Mouse (Mus musculus): ENCODE data around the gene Cdk5rap2. TPM values are rescaled to one million over a fixed set of nuclear protein-coding genes. Genes with fewer than 3 reads are reported as not detected.

The Cdk5rap2 gene
- 1 to 10 TPM; 5.4 TPM for total RNA-seq (2021)
- long read RNA-seq, experiment 1, partial matches to known transcripts: 1 of 1 reads
- long read RNA-seq, experiment 1, other reads (novel, unspliced or antisense): 0 of 1 reads
- long read RNA-seq, experiment 2, full-length matches to known transcripts: 2 of 6 reads
- long read RNA-seq, experiment 2, partial matches to known transcripts: 3 of 6 reads
- long read RNA-seq, experiment 2, other reads (novel, unspliced or antisense): 1 of 6 reads

DNA sequence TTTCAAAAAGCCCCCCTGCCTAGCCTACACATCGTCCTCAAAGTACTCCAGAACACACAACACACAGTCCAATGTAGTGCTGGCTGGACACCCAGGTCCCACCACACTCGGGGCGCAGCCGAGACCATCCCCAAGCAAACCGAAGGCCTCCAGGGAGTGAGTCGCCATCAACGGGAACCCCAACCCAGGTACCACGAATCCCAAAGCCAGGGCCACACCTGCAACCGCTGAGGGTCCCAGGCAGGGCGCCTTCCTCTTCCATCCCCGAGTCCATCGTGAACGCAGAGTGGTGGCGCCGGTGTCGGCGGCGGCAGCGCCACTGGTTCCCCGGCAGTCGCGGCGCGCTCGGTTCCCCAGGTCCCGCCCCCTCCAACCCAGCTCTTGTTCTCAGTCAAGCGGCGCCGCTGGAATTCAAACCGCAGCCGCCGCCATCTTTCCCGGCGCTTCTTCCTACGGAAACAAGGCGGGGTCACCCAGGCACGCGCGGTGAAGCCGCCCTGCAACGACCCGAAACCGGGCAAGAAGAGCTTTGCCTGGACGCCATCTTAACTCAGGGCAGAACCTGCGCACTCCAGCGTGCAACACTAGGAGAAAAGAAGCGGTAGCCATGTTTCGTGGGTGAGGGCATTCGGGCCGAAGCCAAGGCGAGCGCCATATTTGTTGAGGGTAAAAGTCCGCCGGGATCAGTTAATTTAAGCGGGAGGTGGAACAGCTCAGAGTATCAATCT lies at the start of gene Cdk5rap2:
Cdk5rap2 (minus strand) TSS at position 450 of the 728 bp plus-strand sequence.
- peak; percentile 94 to 97 for DNase-seq
- intact Hi-C loops (cut with DNase I): loop anchor here (5.0 kb wide), 1 partner anchor 127 kb away; no protein-coding TSS in a partner anchor

DNA sequence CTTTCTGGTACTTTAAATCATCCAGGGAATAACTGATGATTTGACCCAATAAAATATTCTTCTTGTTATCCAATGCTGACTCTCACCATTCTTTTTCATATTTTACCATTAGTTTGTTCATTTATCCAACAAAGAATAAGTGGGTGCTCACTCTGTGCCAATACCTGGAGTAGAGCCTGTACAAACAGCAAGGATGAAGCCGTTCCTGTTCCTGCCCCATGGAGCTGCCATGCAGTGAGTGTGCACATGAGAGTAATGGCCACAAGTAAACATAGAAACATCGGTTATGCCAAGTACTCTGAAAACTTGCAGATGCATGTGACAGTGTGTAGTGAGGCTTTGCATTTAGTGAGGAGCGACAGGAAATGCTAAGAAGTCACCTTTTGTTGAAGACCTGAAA lies 41.9 kb upstream of the Cdk5rap2 start:
- DNase-seq: no peak
- intact Hi-C loops (cut with DNase I): loop anchor here (2.0 to 5.0 kb wide), 2 partner anchors 80 to 151 kb away; partner anchors contain the start of gene Megf9

DNA sequence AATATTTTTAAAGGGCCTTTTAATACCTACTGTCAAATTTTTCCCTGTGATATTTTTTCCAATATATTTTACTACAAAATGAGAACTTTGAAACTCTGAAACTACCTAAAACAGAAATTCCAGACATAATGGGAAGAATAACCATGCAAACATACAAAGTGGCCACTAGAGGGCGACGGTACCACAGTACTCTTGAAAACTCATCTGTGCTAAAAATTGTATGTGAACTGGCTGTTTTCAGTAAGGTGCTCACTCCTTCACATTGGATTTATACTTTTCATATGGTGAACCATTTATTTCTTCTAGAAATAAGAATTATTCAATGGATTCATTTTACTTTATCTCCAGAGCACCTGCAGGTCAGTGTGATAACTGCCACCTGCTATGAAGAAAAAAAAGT lies 41.5 kb upstream of the Cdk5rap2 start:
- peak; percentile 31 to 44 for DNase-seq
- intact Hi-C loops (cut with DNase I): loop anchor here (1.0 to 5.0 kb wide), 3 partner anchors 81 to 151 kb away; partner anchors contain the start of gene Megf9

DNA sequence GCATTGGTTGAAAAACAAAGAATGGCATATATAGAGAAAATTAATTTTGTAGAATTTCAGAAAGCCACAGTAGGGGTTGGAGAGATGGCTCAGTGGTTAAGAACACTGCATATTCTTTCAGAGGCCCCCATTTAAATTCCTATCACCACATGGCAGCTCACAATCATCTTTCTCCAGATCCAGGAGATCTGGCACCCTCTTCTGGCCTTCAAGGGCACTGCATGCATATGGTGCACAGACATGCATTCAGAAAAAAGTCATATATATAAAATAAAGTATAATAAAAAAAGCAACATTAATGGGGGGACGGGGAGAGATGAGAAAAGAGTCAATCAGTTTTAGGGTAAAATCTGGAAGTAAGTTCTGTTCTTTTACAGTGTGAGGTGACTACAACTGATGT lies 39.4 kb upstream of the Cdk5rap2 start:
- intact Hi-C loops (cut with DNase I): loop anchor here (5.0 kb wide), 1 partner anchor 83 kb away; the partner anchor contains the start of gene Megf9
- DNase-seq: no peak

DNA sequence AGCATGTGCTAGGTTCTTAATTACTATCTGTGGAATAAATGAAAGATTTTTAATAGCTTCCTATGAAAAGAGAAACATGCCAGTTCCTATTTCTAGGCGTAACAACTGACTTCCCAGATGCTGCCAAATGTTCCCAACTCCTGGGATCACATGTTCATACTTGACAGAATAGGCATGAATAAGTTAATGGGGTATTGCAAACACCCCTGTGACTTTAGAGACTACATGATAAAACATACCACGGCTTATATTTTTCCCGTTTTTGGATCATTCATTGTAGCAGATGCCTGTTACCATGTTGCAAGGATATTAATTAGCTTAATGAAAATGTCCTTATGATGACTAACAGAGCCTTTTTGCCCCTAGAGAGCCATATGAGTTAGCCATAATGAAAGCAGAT lies 36.5 kb upstream of the Cdk5rap2 start:
- intact Hi-C loops (cut with DNase I): no loop called here
- no peak for DNase-seq

DNA sequence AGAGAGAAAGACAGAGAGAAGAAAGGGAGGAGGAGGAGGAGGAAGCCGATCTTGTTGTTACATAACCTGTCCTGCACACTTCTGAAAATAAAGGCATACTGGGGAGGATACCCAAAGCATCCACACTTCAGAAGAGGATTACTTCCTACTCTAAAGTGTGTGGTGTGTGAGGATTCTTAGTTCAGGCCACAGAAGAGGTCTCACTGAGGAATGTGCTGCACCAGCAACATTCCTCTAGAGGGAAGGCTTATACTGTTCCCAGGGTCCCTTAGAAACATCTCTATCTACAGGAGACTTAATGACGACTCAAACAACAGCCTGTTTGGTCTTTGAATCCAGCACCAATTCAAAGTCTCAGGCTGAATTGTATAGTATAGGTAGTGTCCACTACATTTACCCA lies 10.0 kb upstream of the Cdk5rap2 start:
- intact Hi-C loops (cut with DNase I): no loop called here
- no peak for DNase-seq

DNA sequence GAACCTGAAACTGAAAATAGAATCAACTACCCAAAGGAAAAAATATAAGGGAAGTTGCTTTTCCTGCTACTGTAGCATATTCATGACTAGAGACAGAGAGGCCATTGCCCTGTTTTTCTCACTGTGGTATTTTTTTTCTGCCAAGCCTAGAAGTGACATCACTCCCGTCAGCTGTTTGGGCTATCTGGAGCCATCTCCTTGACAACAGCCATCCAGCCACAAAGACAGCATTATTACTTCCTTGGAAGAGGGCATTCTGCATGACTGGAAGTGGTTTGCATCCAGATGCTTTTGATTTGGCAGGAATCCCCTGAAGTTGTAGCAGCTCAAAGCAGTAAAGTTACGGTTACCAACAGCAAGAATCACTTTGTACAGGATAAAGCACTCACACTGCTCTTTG lies 1.9 kb upstream of the Cdk5rap2 start:
- intact Hi-C loops (cut with DNase I): loop anchor here (5.0 kb wide), 1 partner anchor 125 kb away; no protein-coding TSS in a partner anchor
- DNase-seq: peak in 1 of 2 experiments; percentile 16

DNA sequence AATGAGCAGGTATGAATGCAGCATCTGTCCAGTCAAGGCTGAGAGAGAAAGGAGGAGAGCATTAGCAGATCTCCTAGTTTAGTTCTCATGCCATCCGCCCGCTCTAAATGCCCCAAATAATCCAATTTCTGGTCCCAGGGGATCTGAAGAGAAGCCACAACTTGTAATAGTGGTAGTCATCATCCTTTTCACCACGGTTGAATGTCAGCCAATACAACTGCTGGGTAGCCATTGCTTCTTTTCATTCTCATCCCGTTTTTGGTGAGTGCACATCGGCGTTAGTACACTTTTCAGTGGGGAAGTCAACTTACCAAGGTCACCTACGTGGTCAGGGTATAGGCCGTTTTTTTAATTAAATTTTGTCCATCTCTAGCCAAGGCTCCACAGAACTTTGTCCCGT lies 787 bp downstream of the Cdk5rap2 start:
- intact Hi-C loops (cut with DNase I): no loop called here
- no peak for DNase-seq

DNA sequence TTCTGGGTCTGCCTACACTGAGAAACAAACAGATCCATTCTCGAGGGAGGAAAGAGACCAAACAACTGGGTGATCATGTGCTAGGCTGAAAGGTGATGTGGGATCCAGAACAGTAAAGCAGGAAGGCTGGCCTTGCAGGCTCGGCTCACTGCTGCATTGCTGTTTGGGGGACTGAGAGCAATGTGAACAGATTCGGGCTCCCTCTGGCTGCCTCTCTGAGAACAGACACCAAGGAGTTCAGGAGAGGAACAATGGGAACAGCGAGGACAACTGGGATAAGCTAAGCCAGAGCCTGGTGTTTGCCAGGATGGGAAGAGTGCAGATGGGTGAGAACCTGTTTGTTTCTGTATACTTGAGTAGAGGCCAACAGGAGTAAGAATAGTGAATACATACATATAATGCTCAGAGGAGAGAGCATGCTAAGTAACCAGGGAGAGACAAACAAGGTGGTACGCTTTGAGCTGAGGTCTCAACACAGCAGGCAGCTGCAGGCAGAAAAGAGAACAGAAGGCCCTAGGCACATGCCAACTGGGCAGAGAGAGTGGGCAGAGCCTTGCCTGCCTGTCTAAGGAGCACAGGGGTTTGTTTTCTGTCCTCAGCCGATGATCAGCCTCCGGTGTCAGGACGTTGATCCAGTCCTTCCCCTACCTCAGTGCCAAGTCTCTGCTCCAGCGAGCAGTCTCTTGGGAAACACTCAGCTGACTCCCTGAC lies 8.0 kb downstream of the Cdk5rap2 start:
- intact Hi-C loops (cut with DNase I): no loop called here
- DNase-seq: peak; percentile 21 to 39

DNA sequence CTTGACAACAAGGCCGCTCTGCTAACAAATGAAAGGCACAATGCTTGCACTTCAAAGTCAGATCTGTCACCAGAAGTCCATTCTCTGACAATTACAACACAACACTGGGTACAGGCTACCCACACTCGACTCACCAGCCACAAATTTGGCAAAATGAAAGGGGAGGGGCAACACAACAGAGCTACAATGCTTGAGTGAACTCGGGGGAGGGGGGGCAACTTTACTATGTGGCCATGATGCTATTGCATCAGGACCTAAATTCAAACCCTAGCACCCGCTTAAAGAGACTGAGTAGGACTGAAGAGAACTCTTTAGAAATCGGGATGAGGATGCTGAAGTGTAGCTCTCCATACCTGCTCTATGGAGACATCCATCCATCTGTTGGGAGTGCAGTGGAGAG lies 10.8 kb downstream of the Cdk5rap2 start:
- DNase-seq: no peak

DNA sequence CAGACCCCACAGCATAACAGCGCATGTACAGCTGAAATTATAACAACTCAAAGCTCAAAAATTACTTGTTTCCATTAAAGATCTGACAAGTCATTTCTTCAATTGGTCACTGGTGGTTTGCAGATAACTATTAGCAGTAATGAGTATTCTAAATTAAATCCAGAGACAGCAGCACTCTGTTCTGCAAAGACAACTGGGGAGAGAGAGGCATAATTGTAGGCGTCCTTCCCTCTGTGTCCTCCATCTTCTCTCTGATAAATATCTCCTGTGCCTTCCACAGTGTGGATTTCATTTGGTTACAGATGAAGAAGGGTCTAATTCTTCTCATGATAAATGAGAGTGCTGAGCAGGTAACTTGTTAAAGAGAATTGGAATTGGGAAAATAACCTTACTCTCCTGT lies 11.2 kb downstream of the Cdk5rap2 start:
- no peak for DNase-seq
- intact Hi-C loops (cut with DNase I): no loop called here

More for the DNA sequence above, 10.8 kb downstream of the Cdk5rap2 start:
- intact Hi-C loops (cut with DNase I): no loop called here

DNA sequence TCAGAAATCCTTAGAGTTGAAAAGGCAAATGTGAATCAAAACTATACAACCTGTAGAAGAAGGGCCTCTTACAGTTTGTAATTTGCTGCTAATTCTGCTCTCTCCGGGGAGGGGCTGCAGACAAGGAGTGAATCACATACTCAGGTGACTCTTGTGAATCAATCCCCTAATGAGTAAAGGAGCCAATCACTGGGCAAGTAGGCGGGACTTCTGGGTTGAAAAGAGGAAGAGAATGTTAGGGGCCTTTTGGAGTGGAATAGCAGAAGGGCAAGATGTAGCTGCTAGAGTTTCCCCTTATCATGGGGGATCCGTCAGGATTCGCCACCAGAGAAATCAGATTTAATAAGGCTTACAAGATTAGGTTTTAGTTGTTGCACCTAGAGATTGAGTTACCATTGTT lies 12.2 kb downstream of the Cdk5rap2 start:
- intact Hi-C loops (cut with DNase I): no loop called here
- no peak for DNase-seq

DNA sequence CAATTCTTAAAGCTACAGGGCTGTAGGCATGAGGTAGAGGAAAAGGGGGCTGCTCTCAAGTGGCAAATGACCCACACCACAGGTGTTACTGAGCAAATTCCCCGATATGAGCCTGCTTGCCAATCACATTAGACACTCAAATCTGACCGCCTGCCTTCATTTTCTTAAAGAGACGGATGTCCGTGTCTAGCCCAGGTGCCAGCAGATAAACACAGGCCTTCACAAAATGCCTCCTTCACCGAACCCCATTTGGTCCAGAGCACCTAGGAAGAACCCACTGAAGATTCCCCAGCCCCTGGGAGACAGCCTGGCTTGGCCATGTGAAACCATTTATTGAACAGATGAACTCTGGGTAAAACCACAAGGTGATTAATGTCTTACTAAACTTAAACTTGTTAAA lies 13.5 kb downstream of the Cdk5rap2 start:
- DNase-seq: no peak
- intact Hi-C loops (cut with DNase I): no loop called here

DNA sequence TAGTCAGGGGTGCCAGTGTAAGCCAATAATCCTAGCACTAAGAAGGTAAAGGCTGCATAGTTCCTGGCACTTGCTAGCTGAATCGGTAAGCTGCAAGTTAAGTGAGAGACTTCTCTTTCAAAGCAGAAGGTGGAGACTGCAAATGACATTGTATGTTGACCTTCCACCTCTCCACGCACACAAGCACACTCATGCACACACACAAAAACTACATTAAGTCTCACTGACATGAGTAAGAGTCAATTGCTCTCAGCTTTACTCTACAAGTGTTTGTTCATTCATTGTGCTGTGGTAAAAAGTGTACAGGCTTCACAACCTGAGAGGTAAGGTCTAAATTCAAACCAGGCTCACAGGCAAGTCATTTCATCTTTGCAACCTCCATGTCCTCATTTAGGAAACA lies 15.5 kb downstream of the Cdk5rap2 start:
- intact Hi-C loops (cut with DNase I): no loop called here
- DNase-seq: no peak

DNA sequence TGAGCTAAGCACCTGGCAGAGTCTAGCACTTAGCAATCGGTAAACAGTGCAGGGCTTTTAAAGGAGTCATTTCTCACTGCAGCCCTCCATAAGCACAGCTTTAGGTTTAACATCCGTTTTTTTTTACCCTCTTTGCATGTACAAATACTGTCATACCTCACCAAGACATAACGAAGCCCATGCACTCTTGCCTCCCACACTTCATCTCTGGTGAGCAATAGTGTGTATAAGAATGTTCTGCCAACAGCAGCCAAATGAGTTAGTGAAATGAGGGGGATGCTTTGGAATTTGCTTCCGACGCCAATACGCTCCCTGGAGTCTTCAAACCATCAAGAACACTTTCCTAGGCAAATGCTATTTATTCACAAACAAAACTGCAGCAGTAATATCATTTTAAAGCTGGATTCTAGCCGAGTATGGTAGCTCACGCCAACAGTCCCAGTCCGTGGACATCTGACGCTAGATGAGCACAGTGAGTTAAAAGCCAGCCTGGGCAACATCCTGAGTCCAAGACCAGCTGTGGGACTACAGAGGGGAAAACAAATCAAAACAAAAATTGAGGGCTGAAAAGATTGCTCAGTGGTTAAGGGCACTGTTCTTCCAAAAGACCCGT lies 18.4 kb downstream of the Cdk5rap2 start:
- intact Hi-C loops (cut with DNase I): no loop called here
- DNase-seq: peak; percentile 25 to 34

DNA sequence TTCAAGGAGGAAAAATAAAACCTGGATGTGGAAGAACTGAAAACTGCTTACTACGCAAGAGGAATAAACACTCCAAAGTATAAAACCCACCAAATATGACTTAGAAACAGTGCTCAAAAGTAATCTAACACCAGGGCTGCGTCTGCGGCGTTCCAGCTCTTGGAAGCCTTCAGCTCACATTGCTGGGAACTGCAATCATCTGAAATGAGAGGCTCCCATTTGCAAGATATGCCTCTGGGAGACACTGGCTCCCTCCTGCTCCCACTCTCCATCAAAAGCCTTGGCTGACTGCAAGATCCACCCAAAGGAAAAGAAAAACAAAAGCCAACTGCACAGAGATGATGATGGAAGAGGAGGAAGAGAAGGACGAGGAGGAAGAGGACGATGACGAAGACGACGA lies 19.2 kb downstream of the Cdk5rap2 start:
- peak; percentile 23 to 37 for DNase-seq
- intact Hi-C loops (cut with DNase I): no loop called here

DNA sequence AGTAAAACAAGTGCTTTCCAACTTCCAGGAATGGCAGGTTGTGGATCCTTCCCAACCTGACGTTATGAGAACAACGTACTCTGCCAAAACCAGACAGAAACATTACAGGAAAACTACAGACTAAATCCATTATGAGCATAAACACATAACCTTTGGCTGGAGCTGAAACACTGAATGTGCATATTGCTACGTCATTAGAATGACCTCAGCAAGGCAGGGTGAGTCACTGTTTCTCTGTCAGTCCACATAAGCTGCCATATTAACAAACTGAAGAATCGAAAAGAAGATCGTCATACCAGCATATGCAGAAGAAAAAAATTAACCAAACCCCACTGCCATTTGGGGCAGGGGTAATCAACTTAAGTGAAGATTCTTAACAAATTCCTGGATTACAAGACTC lies 24.0 kb downstream of the Cdk5rap2 start:
- intact Hi-C loops (cut with DNase I): no loop called here
- no peak for DNase-seq

DNA sequence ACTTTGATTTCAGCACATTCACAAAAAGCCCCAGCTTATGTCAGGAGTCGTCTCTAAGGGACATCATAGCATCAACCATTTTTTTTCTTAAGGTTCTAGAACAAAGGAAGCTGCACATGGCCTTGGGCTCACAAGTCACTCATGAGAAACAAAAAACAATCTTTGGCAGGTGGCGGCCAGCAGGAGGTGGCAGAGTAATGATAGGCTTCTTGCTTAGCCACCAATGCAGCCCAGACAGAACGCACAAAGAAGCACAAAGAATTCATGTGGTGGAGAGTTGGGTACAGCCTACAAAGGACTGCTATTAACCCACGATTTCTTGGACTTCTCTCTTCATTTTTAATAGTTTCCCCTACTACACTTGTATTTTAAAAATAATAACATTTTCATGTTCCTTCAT lies 32.9 kb downstream of the Cdk5rap2 start:
- intact Hi-C loops (cut with DNase I): no loop called here
- no peak for DNase-seq

DNA sequence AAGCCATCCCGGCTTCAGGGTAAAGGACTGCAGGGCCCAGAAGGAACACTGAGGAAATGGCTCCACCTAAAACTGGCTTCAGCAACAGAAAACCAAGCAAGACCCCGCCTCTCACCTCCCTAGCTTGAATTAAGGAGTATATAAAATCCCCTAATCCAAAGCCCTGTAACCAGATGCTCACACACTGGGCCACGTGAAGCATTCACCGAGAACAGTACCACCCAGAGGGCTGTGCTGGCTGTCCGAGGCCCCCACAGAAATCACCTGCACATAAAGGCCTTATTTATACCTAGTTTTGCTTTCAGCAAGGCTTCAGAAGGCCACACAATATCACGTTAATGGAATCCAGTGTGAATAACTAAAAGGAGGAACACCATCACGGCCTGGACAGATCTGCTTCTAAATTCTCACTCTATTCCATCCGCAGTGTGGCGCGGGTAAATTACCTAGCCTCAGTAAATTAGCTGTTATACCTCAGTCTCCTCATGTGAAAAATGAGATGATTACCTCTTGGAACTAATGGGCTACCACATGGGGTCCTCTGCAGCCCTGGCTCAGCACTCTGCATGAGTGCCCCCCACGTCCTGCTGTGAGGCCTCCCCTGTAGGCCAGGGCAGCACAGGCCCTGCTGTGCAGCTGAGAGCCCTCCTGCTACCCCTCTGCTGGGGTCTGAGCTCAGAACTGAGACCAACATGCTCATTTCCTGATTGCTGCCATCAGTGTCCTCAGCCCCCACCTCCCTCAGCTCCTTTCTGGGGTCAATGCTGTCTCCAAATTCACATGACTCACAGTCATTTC lies 45.0 kb downstream of the Cdk5rap2 start:
- intact Hi-C loops (cut with DNase I): no loop called here
- no peak for DNase-seq

DNA sequence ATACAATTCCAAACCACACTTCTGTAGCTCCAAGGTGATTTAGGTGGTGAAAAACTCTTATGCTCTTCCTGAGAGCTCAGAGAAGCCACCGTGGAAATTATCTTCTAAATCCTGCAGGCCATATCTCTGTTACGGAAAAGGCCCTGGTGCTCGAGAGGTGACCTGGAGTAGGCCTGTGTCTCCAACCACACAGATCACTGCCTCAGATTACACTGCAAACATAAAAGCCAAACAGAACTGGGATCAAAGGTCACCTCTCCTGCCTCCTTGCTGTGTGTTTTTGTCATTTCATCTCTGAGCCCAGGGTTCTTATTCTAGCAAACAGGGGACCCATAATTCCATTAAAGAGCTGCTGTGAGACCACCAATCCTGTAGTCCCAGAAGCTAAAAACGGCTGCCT lies 48.9 kb downstream of the Cdk5rap2 start:
- intact Hi-C loops (cut with DNase I): no loop called here
- no peak for DNase-seq
